ENCODE assay signal across 8 mouse cellular contexts in genomic region chr11:118534382-118535092, GRCm38 (mm10). TPM values are rescaled to one million over a fixed set of nuclear protein-coding genes. Genes with fewer than 3 reads are reported as not detected.
DNase-seq lines count a peak whose midpoint lies in the region; ATAC-seq and TF ChIP-seq lines count a peak whose summit lies in the region.

No protein-coding gene starts in this region.

- H3K27me3 ChIP-seq in kidney, postnatal 0 days (ENCODE audit: insufficient read depth, low read length), result no peaks in the 10 kb centered on the region
- H3K27me3 ChIP-seq in neural tube, embryonic 14.5 days (ENCODE audit: control insufficient read depth, insufficient read depth, low read length), result no peaks in the 10 kb centered on the region

- TF ChIP-seq CTCF in kidney, postnatal 0 days (IDR thresholded peaks at IDR 0.05; ENCODE audit: low read depth), result peak; percentile 79

- no peaks in the 10 kb centered on the region for H3K9me3 ChIP-seq in kidney, postnatal 0 days (replicated peaks; ENCODE audit: low read length)
- no peaks in the 10 kb centered on the region for H3K9me3 ChIP-seq in neural tube, embryonic 14.5 days (ENCODE audit: control insufficient read depth, low read length)

- ATAC-seq in cerebellum, adult (ENCODE audit: insufficient number of reproducible peaks, low FRiP score, low TSS enrichment), result no peak
- peak; percentile 81 for ATAC-seq in kidney, postnatal 0 days (replicated peaks; ENCODE audit: low FRiP score, low read depth)
- ATAC-seq in neural tube, embryonic 14.5 days (ENCODE audit: low read depth), result peak; percentile 54; the same call in 1 of the 2 replicates

- no peaks in the 10 kb centered on the region for H3K36me3 ChIP-seq in kidney, postnatal 0 days (ENCODE audit: insufficient read depth, low read length)
- no peaks in the 10 kb centered on the region for H3K36me3 ChIP-seq in neural tube, embryonic 14.5 days (ENCODE audit: control insufficient read depth, insufficient read depth, low read length)

- H3K27ac ChIP-seq in kidney, postnatal 0 days, result no peak overlapping the region
- H3K27ac ChIP-seq in neural tube, embryonic 14.5 days (ENCODE audit: low read depth, low read length), result no peak overlapping the region

- H3K4me1 ChIP-seq in kidney, postnatal 0 days (replicated peaks; ENCODE audit: insufficient read depth, low read length), result peaks cover 11% of the 10 kb centered on the region
- H3K4me1 ChIP-seq in neural tube, embryonic 14.5 days (ENCODE audit: control insufficient read depth, insufficient read depth, low read length), result peaks cover 13% of the 10 kb centered on the region

- DNase-seq in cerebellum, postnatal 36 days, result peak; percentile 39 to 43
- DNase-seq in right cerebral cortex, postnatal 14 days, result peak; percentile 55
- DNase-seq in right cerebral cortex, postnatal 25 days, result no peak
- DNase-seq in embryo, embryonic 9.5 days (ENCODE audit: extremely low spot score), result peak; percentile 81
- DNase-seq in kidney, postnatal 0 days (ENCODE audit: low spot score), result peak; percentile 89
- DNase-seq in spleen, adult 12 weeks (ENCODE audit: low spot score), result no peak

- H3K9ac ChIP-seq in kidney, postnatal 0 days (ENCODE audit: low read depth, low read length), result no peak overlapping the region
- H3K9ac ChIP-seq in neural tube, embryonic 14.5 days (replicated peaks; ENCODE audit: low read depth, low read length), result no peak overlapping the region; the same call in 1 of the 2 replicates

- no peak overlapping the region for H3K4me3 ChIP-seq in kidney, postnatal 0 days (replicated peaks; ENCODE audit: low read depth, low read length)
- no peak overlapping the region for H3K4me3 ChIP-seq in neural tube, embryonic 14.5 days (ENCODE audit: low read depth, low read length)

- H3K4me2 ChIP-seq in kidney, postnatal 0 days (ENCODE audit: low read length), result no peak overlapping the region
- no peak overlapping the region for H3K4me2 ChIP-seq in neural tube, embryonic 14.5 days (ENCODE audit: low read depth, low read length)

- WGBS in kidney, postnatal 0 days, result 15% methylated on average over 18 of the region's 18 CpGs
- 33% methylated on average over 18 of the region's 18 CpGs for WGBS in neural tube, embryonic 14.5 days

RNA-seq across cellular contexts. Expression of gene Engase, which starts 57.9 kb away (rescaled TPM):
- polyA plus RNA-seq in kidney, postnatal 0 days (2015; fragmentation: Nextera tagmentation; extraction: Ambion mirVana), result 5.3 and 5.8 TPM in 2 replicates
- 5.9 and 6.0 TPM in 2 replicates for polyA plus RNA-seq in neural tube, embryonic 14.5 days (2014; fragmentation: Nextera tagmentation; extraction: Ambion mirVana)

Comparison
In these comparisons a context has a peak if more than half of its experiments do, and no peak if none do; other contexts are left out.
1. DNase-seq: peak in cerebellum, postnatal 36 days (2 of 2), right cerebral cortex, postnatal 14 days (single experiment), embryo, embryonic 9.5 days (single experiment) and kidney, postnatal 0 days (single experiment); none in right cerebral cortex, postnatal 25 days (single experiment) and spleen, adult 12 weeks (single experiment).